Mouse (Mus musculus) kidney, embryonic 14.5 days (tissue): ENCODE measurements around the gene Abhd17b. TPM values are rescaled to one million over a fixed set of nuclear protein-coding genes. Genes with fewer than 3 reads are reported as not detected.
"Not testable (repeated sequence)": the region's sequence is repeated elsewhere in the genome, so short reads cannot be mapped to it uniquely, and the experiment has no call there.

ENCODE experiments used
- ATAC-seq: fragments of 200-750 bp; cut with Nextera tagmentation; 2 replicates; pipeline ENCODE4 v1.8.0; 2017; ENCODE audit warnings: moderate number of reproducible peaks, mild to moderate bottlenecking, moderate TSS enrichment, moderate library complexity; ENCODE audit not compliant: low FRiP score, low TSS enrichment
- H3K27ac ChIP-seq: fragments of 300-500 bp; sonication (generic); 2 replicates; pipeline ENCODE4 v1.5.1; 2014; ENCODE audit warnings: low read depth, mild to moderate bottlenecking, low read length, moderate library complexity, mixed read lengths
- H3K27me3 ChIP-seq: fragments of 300-500 bp; sonication (generic); 2 replicates; pipeline ENCODE4 v1.6.1; 2014; ENCODE audit warnings: mild to moderate bottlenecking, low read length; ENCODE audit not compliant: control insufficient read depth, insufficient read depth
- H3K36me3 ChIP-seq: fragments of 300-500 bp; sonication (generic); 2 replicates; pipeline ENCODE4 v1.6.1; 2014; ENCODE audit warnings: low read length, mixed read lengths; ENCODE audit not compliant: control insufficient read depth, insufficient read depth
- H3K4me1 ChIP-seq: fragments of 300-500 bp; sonication (generic); 2 replicates; pipeline ENCODE4 v1.6.1; 2014; ENCODE audit warnings: low read length, mixed read lengths; ENCODE audit not compliant: control insufficient read depth, insufficient read depth
- H3K4me2 ChIP-seq: fragments of 300-500 bp; sonication (generic); replicated peaks from 2 replicates; pipeline ENCODE4 v1.6.1; 2014; ENCODE audit warnings: low read depth, mild to moderate bottlenecking, low read length
- H3K4me3 ChIP-seq: fragments of 300-500 bp; sonication (generic); 2 replicates; pipeline ENCODE4 v1.5.1; 2014; ENCODE audit warnings: mild to moderate bottlenecking, low read length
- H3K9ac ChIP-seq: fragments of 300-500 bp; sonication (generic); 2 replicates; pipeline ENCODE4 v1.6.1; 2014; ENCODE audit warnings: low read depth, mild to moderate bottlenecking, low read length, moderate library complexity
- H3K9me3 ChIP-seq: fragments of 300-500 bp; sonication (generic); 2 replicates; pipeline ENCODE4 v1.6.1; 2016; ENCODE audit warnings: low read length; ENCODE audit not compliant: control insufficient read depth
- WGBS: fragments of 180-500 bp; shearing (Covaris S2); extraction: QIAGEN DNeasy Blood & Tissue Kit; methylation state at CpG from one replicate; pipeline ENCODE4 v1.1.7; 2014; 5-methylcytosine and 5-hydroxymethylcytosine counted together
- polyA plus RNA-seq: library from polyadenylated mRNA; unstranded; fragments of >200 nt; fragmentation: Nextera tagmentation; extraction: Ambion mirVana; gene quantifications from 2 replicates; pipeline ENCODE4 v1.2.1, GENCODE M21; 2014

The Abhd17b gene
- polyA plus RNA-seq, 1 experiment from 2014 or later: 43.0 TPM

DNA sequence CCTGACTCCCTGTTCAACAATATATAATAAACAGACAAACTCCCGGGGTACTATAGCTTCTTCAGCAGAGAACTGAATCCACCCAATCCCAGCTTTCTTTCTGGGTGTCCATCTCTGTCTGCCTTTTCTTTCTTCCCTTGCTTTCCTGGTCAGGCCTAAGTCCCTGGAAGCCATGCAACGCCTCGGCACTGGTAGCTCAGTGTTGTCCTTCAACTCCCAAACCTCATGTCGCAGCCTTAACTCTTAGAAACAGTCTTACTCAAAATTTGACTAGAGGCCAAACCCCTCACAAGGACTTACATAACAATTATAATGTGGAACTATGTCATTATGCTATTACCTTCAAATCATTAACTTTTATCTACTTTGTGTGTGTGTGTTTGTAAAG, 28.8 kb upstream of the Abhd17b start:
- Histone ChIP-seq H3K36me3 (no peaks in the 10 kb centered on the region), H3K9ac (no peak overlapping the region), H3K27me3 (no peaks in the 10 kb centered on the region), H3K27ac (no peak overlapping the region), H3K4me1 (no peaks in the 10 kb centered on the region), H3K4me3 (no peak overlapping the region), H3K4me2 (no peak overlapping the region), H3K9me3 (no peaks in the 10 kb centered on the region)
- 92% methylated on average over 4 of the region's 4 CpGs for WGBS
- no peak for ATAC-seq

- no peak overlapping the region for H3K9ac ChIP-seq
- H3K4me2 ChIP-seq: no peak overlapping the region
- H3K4me3 ChIP-seq: no peak overlapping the region
- no peaks in the 10 kb centered on the region for H3K9me3 ChIP-seq
- 0 out of 2 replicates have a peak, but pooled peaks cover 4% of the 10 kb centered on the region for H3K4me1 ChIP-seq
- H3K27me3 ChIP-seq: no peaks in the 10 kb centered on the region
- 79% methylated on average over 6 of the region's 6 CpGs for WGBS
- no peaks in the 10 kb centered on the region for H3K36me3 ChIP-seq
- no peak for ATAC-seq
- no peak overlapping the region for H3K27ac ChIP-seq
These were observed 26.6 kb upstream of the Abhd17b start for GRCm38 (mm10) chr19:21626271-21626988.

DNA sequence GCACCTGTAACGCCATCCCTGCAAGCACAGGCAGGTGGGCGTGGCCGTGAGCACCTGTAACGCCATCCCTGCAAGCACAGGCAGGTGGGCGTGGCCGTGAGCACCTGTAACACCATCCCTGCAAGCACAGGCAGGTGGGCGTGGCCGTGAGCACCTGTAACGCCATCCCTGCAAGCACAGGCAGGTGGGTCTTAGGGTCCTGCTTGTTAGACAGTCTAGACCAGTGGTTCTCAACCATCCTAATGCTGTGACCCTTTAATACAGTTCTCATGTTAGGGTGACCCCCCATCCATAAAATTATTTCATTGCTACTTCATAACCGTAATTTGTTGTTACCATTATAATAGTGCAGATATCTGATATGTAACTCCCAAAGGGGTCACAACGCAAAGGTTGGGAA, 24.5 kb upstream of the Abhd17b start:
- not testable (repeated sequence) for H3K9ac ChIP-seq, H3K27ac ChIP-seq, H3K27me3 ChIP-seq, H3K4me3 ChIP-seq, H3K9me3 ChIP-seq, H3K36me3 ChIP-seq, ATAC-seq, H3K4me1 ChIP-seq, H3K4me2 ChIP-seq
- WGBS: 67% methylated on average over 10 of the region's 11 CpGs

DNA sequence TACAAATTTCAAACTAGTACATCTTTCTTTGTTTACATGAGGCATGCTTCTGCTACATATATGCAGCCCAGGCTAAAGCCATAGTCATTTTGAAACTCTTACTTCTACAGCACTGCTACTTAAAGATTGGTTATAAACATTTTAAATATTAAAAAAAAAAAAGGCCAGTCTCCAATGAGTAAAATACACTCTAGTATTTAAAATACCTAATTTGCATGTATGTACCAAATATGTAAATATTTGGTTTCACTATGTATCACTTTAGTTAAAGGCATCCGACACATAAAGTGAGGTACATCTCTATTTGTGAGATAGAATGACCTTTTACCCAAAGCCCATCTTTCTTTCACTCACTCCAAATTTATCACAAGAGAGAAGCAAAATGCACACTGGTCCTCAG, 24.0 kb upstream of the Abhd17b start:
- Histone ChIP-seq H3K4me1 (0 out of 2 replicates have a peak, but pooled peaks cover 4% of the 10 kb centered on the region), H3K9ac (no peak overlapping the region), H3K36me3 (no peaks in the 10 kb centered on the region), H3K4me3 (no peak overlapping the region), H3K4me2 (no peak overlapping the region), H3K27me3 (no peaks in the 10 kb centered on the region), H3K27ac (no peak overlapping the region), H3K9me3 (no peaks in the 10 kb centered on the region)
- 94% methylated on average over 1 of the region's 1 CpGs for WGBS
- ATAC-seq: no peak

- Histone ChIP-seq H3K4me2 (no peak overlapping the region), H3K4me3 (no peak overlapping the region), H3K27ac (no peak overlapping the region), H3K9me3 (no peaks in the 10 kb centered on the region), H3K36me3 (no peaks in the 10 kb centered on the region), H3K27me3 (no peaks in the 10 kb centered on the region), H3K9ac (no peak overlapping the region), H3K4me1 (0 out of 2 replicates have a peak, but pooled peaks cover 4% of the 10 kb centered on the region)
- ATAC-seq: no peak
- WGBS: 100% methylated on average over 1 of the region's 1 CpGs
These were observed 23.5 kb upstream of the Abhd17b start for GRCm38 (mm10) chr19:21629501-21629900.

DNA sequence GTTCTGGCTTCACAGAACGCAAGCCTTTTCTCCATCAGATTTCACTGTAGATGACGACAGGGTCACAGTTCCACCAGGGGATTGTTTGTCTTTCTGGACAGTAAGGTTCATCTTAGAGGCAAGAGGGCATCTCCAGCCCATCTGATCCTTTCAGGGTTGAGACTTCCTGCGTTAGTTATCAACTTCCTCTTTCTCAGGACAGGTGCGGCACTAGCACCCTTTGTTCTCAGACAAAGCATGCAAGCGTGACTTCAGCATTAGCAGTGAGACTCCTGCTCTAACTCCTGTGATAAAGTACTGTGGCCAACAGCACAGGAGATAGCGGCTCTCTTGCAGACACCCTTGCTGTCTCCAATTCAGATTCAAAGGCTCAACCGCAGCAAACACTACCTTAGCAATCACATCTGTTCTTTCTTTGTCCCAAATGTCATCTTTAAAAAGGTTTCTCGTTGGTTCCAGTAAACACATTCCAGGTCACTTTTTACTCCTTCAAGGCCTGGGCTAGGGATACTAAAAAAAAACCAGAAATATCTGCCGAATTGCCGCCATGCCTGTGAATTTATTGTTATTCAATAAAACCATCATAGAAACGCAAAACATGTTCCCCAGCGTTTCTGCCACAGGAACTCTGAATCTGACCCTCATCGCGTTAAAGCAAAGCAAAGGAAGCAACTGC, 22.2 kb upstream of the Abhd17b start:
- H3K36me3 ChIP-seq: no peaks in the 10 kb centered on the region
- no peak overlapping the region for H3K9ac ChIP-seq
- ATAC-seq: no peak

GRCm38 (mm10) chr19:21635406-21635805, 17.6 kb upstream of the Abhd17b start:
- Histone ChIP-seq H3K4me3 (no peak overlapping the region), H3K9ac (no peak overlapping the region), H3K4me1 (0 out of 2 replicates have a peak, but pooled peaks cover 4% of the 10 kb centered on the region), H3K27ac (no peak overlapping the region), H3K27me3 (no peaks in the 10 kb centered on the region), H3K4me2 (no peak overlapping the region), H3K9me3 (no peaks in the 10 kb centered on the region; the same call in 1 of the 2 replicates), H3K36me3 (no peaks in the 10 kb centered on the region)
- no peak for ATAC-seq
- WGBS: 76% methylated on average over 2 of the region's 2 CpGs

More for the DNA sequence above, 22.2 kb upstream of the Abhd17b start:
- H3K4me2 ChIP-seq: no peak overlapping the region
- H3K27ac ChIP-seq: no peak overlapping the region
- WGBS: 46% methylated on average over 14 of the region's 14 CpGs
- 0 out of 2 replicates have a peak, but pooled peaks cover 4% of the 10 kb centered on the region for H3K4me1 ChIP-seq
- no peaks in the 10 kb centered on the region for H3K27me3 ChIP-seq
- no peaks in the 10 kb centered on the region for H3K9me3 ChIP-seq
- no peak overlapping the region for H3K4me3 ChIP-seq

GRCm38 (mm10) chr19:21636907-21637306, 16.1 kb upstream of the Abhd17b start:
- no peak overlapping the region for H3K9ac ChIP-seq
- no peaks in the 10 kb centered on the region; the same call in 1 of the 2 replicates for H3K9me3 ChIP-seq
- peak; percentile 16; the same call in 1 of the 2 replicates for ATAC-seq
- H3K27ac ChIP-seq: no peak overlapping the region
- H3K36me3 ChIP-seq: no peaks in the 10 kb centered on the region
- H3K27me3 ChIP-seq: no peaks in the 10 kb centered on the region
- no peaks in the 10 kb centered on the region; the same call in 1 of the 2 replicates for H3K4me1 ChIP-seq
- no peak overlapping the region for H3K4me2 ChIP-seq
- no peak overlapping the region for H3K4me3 ChIP-seq
- WGBS: 70% methylated on average over 3 of the region's 3 CpGs

DNA sequence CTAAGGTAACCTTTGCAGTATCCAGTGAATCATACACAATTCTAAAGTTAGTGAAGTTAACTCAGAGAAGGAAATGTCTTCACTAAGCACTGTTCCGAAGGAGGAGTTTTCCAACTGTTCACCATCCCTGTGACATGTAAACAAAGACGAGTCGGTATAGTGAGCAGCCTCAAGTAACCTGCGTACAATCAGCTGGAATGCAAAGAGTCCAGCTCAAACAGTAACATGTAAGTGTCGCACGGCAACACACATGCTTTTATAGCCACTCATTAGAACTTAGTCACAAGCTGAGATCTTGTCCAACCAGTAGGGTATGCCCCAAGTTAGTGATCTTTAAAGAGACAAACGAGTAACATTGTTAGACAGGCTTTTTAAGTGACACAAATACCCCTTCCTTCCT, 15.3 kb upstream of the Abhd17b start:
- no peak overlapping the region for H3K27ac ChIP-seq
- no peak for ATAC-seq
- 27% methylated on average over 7 of the region's 7 CpGs for WGBS

More for the DNA sequence above, 15.3 kb upstream of the Abhd17b start:
- H3K9ac ChIP-seq: no peak overlapping the region
- H3K36me3 ChIP-seq: no peaks in the 10 kb centered on the region
- no peaks in the 10 kb centered on the region; the same call in 1 of the 2 replicates for H3K4me1 ChIP-seq
- H3K27me3 ChIP-seq: no peaks in the 10 kb centered on the region
- H3K9me3 ChIP-seq: no peaks in the 10 kb centered on the region; the same call in 1 of the 2 replicates
- no peak overlapping the region for H3K4me3 ChIP-seq
- H3K4me2 ChIP-seq: no peak overlapping the region
